Mouse (Mus musculus) stomach, adult 2 months (tissue): ENCODE results near the gene Tmem17. TPM values are rescaled to one million over a fixed set of nuclear protein-coding genes. Genes with fewer than 3 reads are reported as not detected.

Source experiments
- polyA plus RNA-seq: library from polyadenylated mRNA; depleted of rRNA; stranded (reverse); fragments of >200 nt; gene quantifications from 2 replicates; pipeline ENCODE4 v1.2.3, GENCODE M21; 2012; rRNA removed

The Tmem17 gene
- 0.58 and 1.4 TPM in 2 replicates for polyA plus RNA-seq

DNA sequence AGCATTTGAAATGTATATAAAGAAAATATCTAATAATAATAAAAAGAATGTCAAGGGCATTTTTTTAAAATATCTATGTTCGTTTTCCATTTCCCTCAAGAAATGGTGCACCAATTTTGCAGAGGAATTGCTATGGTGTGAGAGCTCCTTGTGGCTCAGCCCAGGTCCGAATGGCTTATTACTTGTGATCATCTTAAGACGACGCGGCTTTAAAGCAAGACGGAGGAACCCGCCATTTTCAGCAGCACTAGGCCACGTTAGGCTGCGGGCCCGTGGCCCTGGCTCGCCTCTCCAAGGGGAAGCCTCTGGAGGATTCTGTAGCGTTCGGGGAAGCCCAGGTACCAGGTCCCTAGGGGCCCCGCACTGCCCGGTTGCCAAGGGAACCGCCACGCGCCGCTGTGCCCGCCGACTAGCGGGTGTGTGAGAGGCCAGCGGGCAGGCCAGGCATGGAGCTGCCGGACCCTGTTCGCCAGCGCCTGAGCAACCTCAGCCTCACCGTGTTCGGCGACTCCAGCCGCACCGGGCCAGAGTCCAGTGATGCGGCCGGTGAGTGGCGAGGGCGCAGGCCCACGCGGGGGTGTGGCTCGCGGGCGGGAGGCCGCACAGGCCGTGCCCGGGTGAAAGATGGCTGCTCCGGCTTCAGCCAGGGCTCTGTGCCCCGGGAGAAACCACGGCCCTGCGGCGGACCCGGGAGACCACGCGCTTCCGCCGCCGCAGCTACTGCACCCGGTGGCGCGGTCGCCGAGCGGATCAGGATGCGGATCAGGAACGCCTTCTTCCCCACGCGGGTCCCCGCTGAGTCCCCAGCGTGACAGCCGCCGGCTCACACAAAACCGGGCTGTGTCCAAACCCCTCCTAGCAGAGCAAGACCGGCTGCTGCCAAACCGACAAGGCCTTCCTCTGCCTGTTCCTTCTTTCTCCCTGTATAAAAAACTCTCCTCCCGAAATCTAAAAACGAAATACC lies at the start of gene Tmem17:
Gene Tmem17, plus strand, starts transcription at position 51 of the 964 bp plus-strand sequence.

Other genes starting within 250 kb of the Tmem17 start
- 0.08 and 0.18 TPM in 2 replicates for gene Ehbp1, start 169.8 kb upstream of the Tmem17 start, polyA plus RNA-seq